10 mouse cellular contexts compared by ENCODE assay signal in the genomic region with DNA sequence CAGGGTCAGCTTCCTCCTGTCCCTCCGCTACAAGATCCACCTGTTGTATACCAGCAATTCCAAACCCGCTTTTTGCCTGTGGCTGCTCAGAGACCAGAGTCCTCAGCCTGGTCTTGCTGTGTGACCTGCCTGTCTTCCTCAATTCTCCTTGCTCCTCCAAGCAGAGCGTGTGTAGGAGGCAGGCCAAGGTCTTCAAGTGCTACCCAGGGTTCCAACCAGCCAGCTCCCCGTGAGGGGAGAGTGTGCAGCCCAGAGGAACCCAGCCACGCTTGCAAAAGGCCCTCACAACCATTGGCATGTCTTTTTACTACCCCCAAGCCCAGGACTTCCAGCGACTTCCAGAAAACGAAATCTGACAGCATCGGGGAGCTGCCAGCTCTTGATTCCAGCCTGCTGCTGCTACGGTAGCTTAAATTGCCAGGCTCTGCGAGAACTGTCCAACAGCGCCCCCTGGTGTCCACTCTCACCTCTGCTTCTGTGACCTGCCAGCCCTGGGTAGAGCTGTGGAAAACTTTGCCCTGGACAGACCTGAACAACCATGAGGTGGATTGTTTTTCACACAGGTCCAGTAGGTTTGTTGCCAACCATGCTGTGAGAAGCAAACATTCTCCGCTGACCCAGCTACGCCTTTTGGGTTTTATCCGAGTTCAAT.
DNase-seq lines count a peak whose midpoint lies in the region; ATAC-seq lines count a peak whose summit lies in the region.
"Had no signal": no experiment of that assay in that cellular context is flagged by ENCODE, and none has a peak within 500 bp of the region (broad histone marks: within the 10 kb centered on the region; RNA-seq: fewer than 3 reads in every experiment).

No protein-coding gene starts in this region.

- H3K4me3 ChIP-seq in liver, embryonic 12.5 days: no peak overlapping the region
- no peak overlapping the region for H3K4me3 ChIP-seq in kidney, embryonic 14.5 days (ENCODE audit: low read length)
- no peak overlapping the region for H3K4me3 ChIP-seq in limb, embryonic 11.5 days (ENCODE audit: low read depth, low read length)
- no peak overlapping the region for H3K4me3 ChIP-seq in neural tube, embryonic 14.5 days (ENCODE audit: low read depth, low read length)
- H3K4me3 ChIP-seq: myocyte had no signal

- WGBS in liver, embryonic 12.5 days (ENCODE audit: insufficient replicate concordance): 26% methylated on average over 14 of the region's 14 CpGs
- 26% methylated on average over 14 of the region's 14 CpGs for WGBS in kidney, embryonic 14.5 days
- WGBS in limb, embryonic 11.5 days: 35% methylated on average over 14 of the region's 14 CpGs
- WGBS in neural tube, embryonic 14.5 days: 32% methylated on average over 14 of the region's 14 CpGs

- peak; percentile 72 for DNase-seq in liver
- peak; percentile 88 for DNase-seq in embryo, embryonic 10.5 days (ENCODE audit: low spot score)
- DNase-seq in gastrocnemius, postnatal 25 days: peak; percentile 53
- DNase-seq in limb, embryonic 11.5 days (ENCODE audit: low spot score): peak; percentile 93
- peak; percentile 12 to 57 for DNase-seq in thymus, postnatal 10 days (ENCODE audit: low spot score in 2 of 2)

- 0 out of 2 replicates have a peak, but pooled peaks cover 8% of the 10 kb centered on the region for H3K9me3 ChIP-seq in liver, embryonic 12.5 days (replicated peaks)
- no peaks in the 10 kb centered on the region for H3K9me3 ChIP-seq in kidney, embryonic 14.5 days (ENCODE audit: control insufficient read depth, low read length)
- no peaks in the 10 kb centered on the region for H3K9me3 ChIP-seq in limb, embryonic 11.5 days (ENCODE audit: control insufficient read depth, low read length)
- H3K9me3 ChIP-seq in neural tube, embryonic 14.5 days (ENCODE audit: control insufficient read depth, low read length): no peaks in the 10 kb centered on the region

- no peak overlapping the region for H3K27ac ChIP-seq in liver, embryonic 12.5 days
- no peak overlapping the region for H3K27ac ChIP-seq in kidney, embryonic 14.5 days (ENCODE audit: low read depth, low read length)
- H3K27ac ChIP-seq in limb, embryonic 11.5 days (replicated peaks; ENCODE audit: low read depth, low read length): no peak overlapping the region
- H3K27ac ChIP-seq in neural tube, embryonic 14.5 days (ENCODE audit: low read depth, low read length): no peak overlapping the region

- ATAC-seq in liver, embryonic 12.5 days: no peak
- peak; percentile 76; the same call in 1 of the 2 replicates for ATAC-seq in kidney, embryonic 14.5 days (ENCODE audit: low FRiP score, low TSS enrichment)
- ATAC-seq in limb, embryonic 11.5 days (ENCODE audit: insufficient number of reproducible peaks, low FRiP score, low TSS enrichment, low read depth): no peak
- ATAC-seq in neural tube, embryonic 14.5 days (ENCODE audit: low read depth): peak; percentile 84

- no peak overlapping the region for H3K4me2 ChIP-seq in liver, embryonic 12.5 days
- no peak overlapping the region for H3K4me2 ChIP-seq in kidney, embryonic 14.5 days (replicated peaks; ENCODE audit: low read depth, low read length)
- no peak overlapping the region for H3K4me2 ChIP-seq in limb, embryonic 11.5 days (ENCODE audit: low read depth, severe bottlenecking)
- no peak overlapping the region for H3K4me2 ChIP-seq in neural tube, embryonic 14.5 days (ENCODE audit: low read depth, low read length)

- H3K9ac ChIP-seq in liver, embryonic 12.5 days: no peak overlapping the region
- H3K9ac ChIP-seq in kidney, embryonic 14.5 days (ENCODE audit: low read depth, low read length): no peak overlapping the region
- H3K9ac ChIP-seq in limb, embryonic 11.5 days (ENCODE audit: low read length): no peak overlapping the region
- H3K9ac ChIP-seq in neural tube, embryonic 14.5 days (replicated peaks; ENCODE audit: low read depth, low read length): no peak overlapping the region

- no peaks in the 10 kb centered on the region for H3K4me1 ChIP-seq in liver, embryonic 12.5 days
- no peaks in the 10 kb centered on the region for H3K4me1 ChIP-seq in kidney, embryonic 14.5 days (ENCODE audit: control insufficient read depth, insufficient read depth, low read length)
- no peaks in the 10 kb centered on the region for H3K4me1 ChIP-seq in limb, embryonic 11.5 days (ENCODE audit: control insufficient read depth, insufficient read depth, low read length)
- H3K4me1 ChIP-seq in neural tube, embryonic 14.5 days (ENCODE audit: control insufficient read depth, insufficient read depth, low read length): no peaks in the 10 kb centered on the region

- no peaks in the 10 kb centered on the region for H3K36me3 ChIP-seq in liver, embryonic 12.5 days
- H3K36me3 ChIP-seq in kidney, embryonic 14.5 days (ENCODE audit: control insufficient read depth, insufficient read depth, low read length): no peaks in the 10 kb centered on the region
- no peaks in the 10 kb centered on the region for H3K36me3 ChIP-seq in limb, embryonic 11.5 days (ENCODE audit: control insufficient read depth, insufficient read depth, low read length)
- H3K36me3 ChIP-seq in neural tube, embryonic 14.5 days (ENCODE audit: control insufficient read depth, insufficient read depth, low read length): no peaks in the 10 kb centered on the region
- H3K36me3 ChIP-seq: G1E had no signal

- H3K27me3 ChIP-seq in liver, embryonic 12.5 days (replicated peaks): no peaks in the 10 kb centered on the region
- H3K27me3 ChIP-seq in kidney, embryonic 14.5 days (ENCODE audit: control insufficient read depth, insufficient read depth, low read length): 0 out of 2 replicates have a peak, but pooled peaks cover 3% of the 10 kb centered on the region
- no peaks in the 10 kb centered on the region for H3K27me3 ChIP-seq in limb, embryonic 11.5 days (ENCODE audit: control insufficient read depth, insufficient read depth, low read length)
- H3K27me3 ChIP-seq in neural tube, embryonic 14.5 days (ENCODE audit: control insufficient read depth, insufficient read depth, low read length): no peaks in the 10 kb centered on the region

Comparison
In these comparisons a context has a peak if more than half of its experiments do, and no peak if none do; other contexts are left out.
1. DNase-seq: peak in every context shown above with its lines; median percentile 93 in limb, embryonic 11.5 days; 88 in embryo, embryonic 10.5 days; 72 in liver; 53 in gastrocnemius, postnatal 25 days; 34 in thymus, postnatal 10 days.
2. ATAC-seq: peak in kidney, embryonic 14.5 days (single experiment) and neural tube, embryonic 14.5 days (single experiment); none in liver, embryonic 12.5 days (single experiment) and limb, embryonic 11.5 days (single experiment).